Mouse (Mus musculus) bone marrow, adult 2 months (tissue): Measurements from ENCODE around the gene Tpst2.

Experiments
- CTCF ChIP-seq: fragments of 200-500 bp; IDR thresholded peaks from 2 replicates; pipeline ENCODE4 v1.5.1; 2011; ENCODE audit warnings: low read length, control low read depth; ENCODE audit not compliant: control insufficient read depth, insufficient read depth
- POLR2A ChIP-seq: fragments of 200-500 bp; IDR thresholded peaks from 2 replicates; pipeline ENCODE4 v1.6.1; 2011; ENCODE audit warnings: low read depth, mild to moderate bottlenecking, control low read depth, low read length, borderline replicate concordance; ENCODE audit not compliant: control insufficient read depth

DNA sequence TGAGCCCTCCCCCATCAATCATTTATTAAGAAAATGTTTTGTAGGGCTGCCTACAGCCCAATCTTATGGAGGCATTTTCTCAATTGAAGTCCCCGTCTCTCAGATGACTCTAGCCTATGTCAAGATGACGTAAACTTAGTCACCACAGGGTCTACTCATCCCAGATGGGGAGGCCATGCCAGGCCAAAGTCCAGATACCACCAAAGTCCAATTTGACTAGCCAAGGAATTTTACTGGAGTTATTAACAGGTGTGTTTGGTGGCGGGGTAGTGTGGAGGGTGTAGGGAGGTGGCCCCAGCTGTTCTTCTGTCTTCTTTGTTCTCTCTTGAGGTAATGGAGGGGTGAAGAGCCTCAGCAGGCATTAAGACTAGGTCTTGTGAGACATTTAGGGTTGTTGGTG, 83.6 kb downstream of the Tpst2 start:
- TF ChIP-seq POLR2A (no peak), CTCF (no peak)
